Mouse (Mus musculus) heart, adult 2 months (tissue): ENCODE results near the gene Slc17a1.

ENCODE experiments used
- CTCF ChIP-seq: fragments of 200-600 bp; IDR thresholded peaks from 2 replicates; pipeline ENCODE4 v1.8.1; 2022; ENCODE audit warnings: antibody characterized with exemption, mild to moderate bottlenecking, moderate library complexity
- EP300 ChIP-seq: fragments of 200-500 bp; IDR thresholded peaks from 2 replicates; pipeline ENCODE4 v1.6.1; 2011; ENCODE audit warnings: low read depth, low read length, control low read depth; ENCODE audit not compliant: insufficient read depth
- POLR2A ChIP-seq: fragments of 200-500 bp; IDR thresholded peaks from 2 replicates; pipeline ENCODE4 v1.6.1; 2011; ENCODE audit warnings: mild to moderate bottlenecking, low read depth, low read length, control low read depth; ENCODE audit not compliant: insufficient read depth

- TF ChIP-seq CTCF (no peak), POLR2A (no peak), EP300 (no peak)
Observed at GRCm38 (mm10) chr13:23864711-23865110, 2.8 kb upstream of the Slc17a1 start.
